Mouse (Mus musculus): ENCODE data around the gene Apobec3. TPM values are rescaled to one million over a fixed set of nuclear protein-coding genes. Genes with fewer than 3 reads are reported as not detected.
A peak's percentile ranks its signal among the peaks of the same experiment; 100 is the strongest.

The Apobec3 gene
- 10.8 and 11.1 TPM in 2 replicates for polyA plus RNA-seq (2012; rRNA removed)

- Histone ChIP-seq H3K27me3 (ENCODE audit: control insufficient read depth, insufficient read depth, low read length) (no peaks in the 10 kb centered on the region), H3K27ac (ENCODE audit: control insufficient read depth, insufficient read depth, low read depth, low read length) (peak within 1 kb of the TSS; percentile 43; the same call in 1 of the 2 replicates), H3K4me3 (ENCODE audit: control insufficient read depth, low read depth, low read length) (peak within 1 kb of the TSS; percentile 63), H3K36me3 (ENCODE audit: control insufficient read depth, insufficient read depth, low read length) (no peaks in the 10 kb centered on the region), H3K4me1 (ENCODE audit: control insufficient read depth, insufficient read depth, low read length) (peaks cover 2% of the 10 kb centered on the region)
- no peak for TF ChIP-seq POLR2A (IDR thresholded peaks at IDR 0.05; ENCODE audit: control insufficient read depth, low read depth, low read length)
- peak; percentile 88; the same call in 1 of the 2 replicates for TF ChIP-seq CTCF (IDR thresholded peaks at IDR 0.05; ENCODE audit: control insufficient read depth, insufficient read depth, insufficient replicate concordance, low read depth, low read length)
These were observed at the start of gene Apobec3 for GRCm38 (mm10) chr15:79891436-79892212. TSS of gene Apobec3 (plus strand) at chr15:79891659.

GRCm38 (mm10) chr15:79842985-79843384 is 48.5 kb upstream of the Apobec3 start:
- TF ChIP-seq POLR2A (IDR thresholded peaks at IDR 0.05; ENCODE audit: control insufficient read depth, low read depth, low read length) (no peak), CTCF (IDR thresholded peaks at IDR 0.05; ENCODE audit: control insufficient read depth, insufficient read depth, insufficient replicate concordance, low read depth, low read length) (no peak)
- H3K36me3 ChIP-seq (ENCODE audit: control insufficient read depth, insufficient read depth, low read length) = no peaks in the 10 kb centered on the region
- H3K27me3 ChIP-seq (ENCODE audit: control insufficient read depth, insufficient read depth, low read length) = no peaks in the 10 kb centered on the region
- no peak overlapping the region for H3K4me3 ChIP-seq (ENCODE audit: control insufficient read depth, low read depth, low read length)
- no peaks in the 10 kb centered on the region for H3K4me1 ChIP-seq (ENCODE audit: control insufficient read depth, insufficient read depth, low read length)
- no peak overlapping the region for H3K27ac ChIP-seq (ENCODE audit: control insufficient read depth, insufficient read depth, low read depth, low read length)

GRCm38 (mm10) chr15:79845986-79846385 is 45.5 kb upstream of the Apobec3 start:
- no peaks in the 10 kb centered on the region for H3K27me3 ChIP-seq (ENCODE audit: control insufficient read depth, insufficient read depth, low read length)
- TF ChIP-seq POLR2A (IDR thresholded peaks at IDR 0.05; ENCODE audit: control insufficient read depth, low read depth, low read length) (no peak), CTCF (IDR thresholded peaks at IDR 0.05; ENCODE audit: control insufficient read depth, insufficient read depth, insufficient replicate concordance, low read depth, low read length) (no peak)
- H3K4me3 ChIP-seq (ENCODE audit: control insufficient read depth, low read depth, low read length) = no peak overlapping the region
- no peaks in the 10 kb centered on the region for H3K36me3 ChIP-seq (ENCODE audit: control insufficient read depth, insufficient read depth, low read length)
- H3K4me1 ChIP-seq (ENCODE audit: control insufficient read depth, insufficient read depth, low read length) = no peaks in the 10 kb centered on the region
- no peak overlapping the region for H3K27ac ChIP-seq (ENCODE audit: control insufficient read depth, insufficient read depth, low read depth, low read length)

GRCm38 (mm10) chr15:79847100-79847499 is 44.4 kb upstream of the Apobec3 start:
- Histone ChIP-seq H3K4me3 (ENCODE audit: control insufficient read depth, low read depth, low read length) (no peak overlapping the region), H3K4me1 (ENCODE audit: control insufficient read depth, insufficient read depth, low read length) (no peaks in the 10 kb centered on the region), H3K36me3 (ENCODE audit: control insufficient read depth, insufficient read depth, low read length) (no peaks in the 10 kb centered on the region), H3K27me3 (ENCODE audit: control insufficient read depth, insufficient read depth, low read length) (no peaks in the 10 kb centered on the region), H3K27ac (ENCODE audit: control insufficient read depth, insufficient read depth, low read depth, low read length) (no peak overlapping the region)
- no peak for TF ChIP-seq POLR2A (IDR thresholded peaks at IDR 0.05; ENCODE audit: control insufficient read depth, low read depth, low read length)
- TF ChIP-seq CTCF (IDR thresholded peaks at IDR 0.05; ENCODE audit: control insufficient read depth, insufficient read depth, insufficient replicate concordance, low read depth, low read length) = no peak

GRCm38 (mm10) chr15:79850143-79850542 is 41.3 kb upstream of the Apobec3 start:
- no peak for TF ChIP-seq CTCF (IDR thresholded peaks at IDR 0.05; ENCODE audit: control insufficient read depth, insufficient read depth, insufficient replicate concordance, low read depth, low read length)
- Histone ChIP-seq H3K36me3 (ENCODE audit: control insufficient read depth, insufficient read depth, low read length) (no peaks in the 10 kb centered on the region), H3K4me1 (ENCODE audit: control insufficient read depth, insufficient read depth, low read length) (no peaks in the 10 kb centered on the region), H3K4me3 (ENCODE audit: control insufficient read depth, low read depth, low read length) (no peak overlapping the region), H3K27ac (ENCODE audit: control insufficient read depth, insufficient read depth, low read depth, low read length) (no peak overlapping the region), H3K27me3 (ENCODE audit: control insufficient read depth, insufficient read depth, low read length) (no peaks in the 10 kb centered on the region)

- Histone ChIP-seq H3K4me1 (ENCODE audit: control insufficient read depth, insufficient read depth, low read length) (no peaks in the 10 kb centered on the region), H3K4me3 (ENCODE audit: control insufficient read depth, low read depth, low read length) (no peak overlapping the region), H3K27me3 (ENCODE audit: control insufficient read depth, insufficient read depth, low read length) (no peaks in the 10 kb centered on the region), H3K36me3 (ENCODE audit: control insufficient read depth, insufficient read depth, low read length) (no peaks in the 10 kb centered on the region), H3K27ac (ENCODE audit: control insufficient read depth, insufficient read depth, low read depth, low read length) (no peak overlapping the region)
- no peak for TF ChIP-seq POLR2A (IDR thresholded peaks at IDR 0.05; ENCODE audit: control insufficient read depth, low read depth, low read length)
- no peak for TF ChIP-seq CTCF (IDR thresholded peaks at IDR 0.05; ENCODE audit: control insufficient read depth, insufficient read depth, insufficient replicate concordance, low read depth, low read length)
These were observed 32.5 kb upstream of the Apobec3 start for GRCm38 (mm10) chr15:79858979-79859378.

GRCm38 (mm10) chr15:79859821-79860220 is 31.6 kb upstream of the Apobec3 start:
- Histone ChIP-seq H3K36me3 (ENCODE audit: control insufficient read depth, insufficient read depth, low read length) (no peaks in the 10 kb centered on the region), H3K27ac (ENCODE audit: control insufficient read depth, insufficient read depth, low read depth, low read length) (no peak overlapping the region), H3K4me3 (ENCODE audit: control insufficient read depth, low read depth, low read length) (no peak overlapping the region), H3K4me1 (ENCODE audit: control insufficient read depth, insufficient read depth, low read length) (no peaks in the 10 kb centered on the region), H3K27me3 (ENCODE audit: control insufficient read depth, insufficient read depth, low read length) (no peaks in the 10 kb centered on the region)
- no peak for TF ChIP-seq CTCF (IDR thresholded peaks at IDR 0.05; ENCODE audit: control insufficient read depth, insufficient read depth, insufficient replicate concordance, low read depth, low read length)
- TF ChIP-seq POLR2A (IDR thresholded peaks at IDR 0.05; ENCODE audit: control insufficient read depth, low read depth, low read length) = no peak
